Mouse (Mus musculus) MEL (cell line): ENCODE measurements around the gene Cdc25a. TPM values are rescaled to one million over a fixed set of nuclear protein-coding genes. Genes with fewer than 3 reads are reported as not detected.

Experiments used
- DNase-seq: peaks from one replicate; pipeline ENCODE4 v3.0.0; 2011; ENCODE audit warnings: low read depth, low spot score
- H3K27ac ChIP-seq: 2 replicates; pipeline ENCODE4 v1.5.1; 2012; ENCODE audit warnings: low read depth, mild to moderate bottlenecking, control low read depth, low read length, moderate library complexity; ENCODE audit not compliant: control insufficient read depth
- H3K27me3 ChIP-seq, 2 experiments: fragments of 150-350 bp in 1 of 2; sonication (generic) in 1 of 2; 2 replicates each; pipeline ENCODE4 v1.6.1; 2012; ENCODE audit warnings: low read length in 2 of 2, mild to moderate bottlenecking in 2 of 2, improper control_type of control experiment in 1 of 2, moderate library complexity in 1 of 2; ENCODE audit not compliant: insufficient read depth in 2 of 2, control insufficient read depth in 1 of 2
- H3K36me3 ChIP-seq, 2 experiments: 2 replicates each; pipeline ENCODE4 v1.6.1; 2012 to 2014; ENCODE audit warnings: low read length in 2 of 2, improper control_type of control experiment in 1 of 2, inconsistent platforms in 1 of 2, mild to moderate bottlenecking in 1 of 2; ENCODE audit not compliant: insufficient read depth in 2 of 2, control insufficient read depth in 1 of 2
- H3K4me1 ChIP-seq, 2 experiments: fragments of 150-350 bp in 1 of 2; sonication (generic) in 1 of 2; 2 replicates each; pipeline ENCODE4 v1.6.1; 2012; ENCODE audit warnings: low read length in 2 of 2, improper control_type of control experiment in 1 of 2, mild to moderate bottlenecking in 1 of 2; ENCODE audit not compliant: insufficient read depth in 2 of 2, control insufficient read depth in 1 of 2
- H3K4me3 ChIP-seq, 2 experiments: fragments of 150-350 bp in 1 of 2; sonication (generic) in 1 of 2; 2 replicates each; pipeline ENCODE4 v1.5.1; 2012; ENCODE audit warnings: low read depth in 2 of 2, low read length in 2 of 2, mild to moderate bottlenecking in 2 of 2, moderate library complexity in 2 of 2, control low read depth in 1 of 2, improper control_type of control experiment in 1 of 2; ENCODE audit not compliant: control insufficient read depth in 1 of 2, insufficient read depth in 1 of 2
- H3K79me2 ChIP-seq: 2 replicates; pipeline ENCODE4 v1.6.1; 2012; ENCODE audit warnings: mild to moderate bottlenecking, low read length, moderate library complexity; ENCODE audit not compliant: control insufficient read depth, poor library complexity, insufficient read depth
- H3K9ac ChIP-seq: 2 replicates; pipeline ENCODE4 v1.6.1; 2012; ENCODE audit warnings: low read depth, mild to moderate bottlenecking, control low read depth, low read length, moderate library complexity; ENCODE audit not compliant: control insufficient read depth, poor library complexity, severe bottlenecking
- H3K9me3 ChIP-seq: fragments of 150-350 bp; sonication (generic); replicated peaks from 2 replicates; pipeline ENCODE4 v1.6.1; 2012; ENCODE audit warnings: mild to moderate bottlenecking, low read length, improper control_type of control experiment, moderate library complexity; ENCODE audit not compliant: insufficient read depth
- CHD1 ChIP-seq: IDR thresholded peaks from 2 replicates; pipeline ENCODE4 v1.6.1; 2012; ENCODE audit warnings: low read depth, mild to moderate bottlenecking, inconsistent platforms, low read length, improper control_type of control experiment
- CTCF ChIP-seq, 3 experiments: IDR thresholded peaks in 2 of 3; conservative IDR thresholded peaks in 1 of 3; 2 replicates each; pipeline ENCODE4 v1.5.1; 2011 to 2012; ENCODE audit warnings: low read length in 3 of 3, low read depth in 2 of 3, mild to moderate bottlenecking in 2 of 3, improper control_type of control experiment in 1 of 3, inconsistent platforms in 1 of 3, mixed read lengths in 1 of 3, moderate library complexity in 1 of 3; ENCODE audit not compliant: control insufficient read depth in 1 of 3, insufficient read depth in 1 of 3, poor library complexity in 1 of 3, severe bottlenecking in 1 of 3
- E2F4 ChIP-seq: IDR thresholded peaks from 2 replicates; pipeline ENCODE4 v1.6.1; 2011; ENCODE audit warnings: low read depth, low read length, improper control_type of control experiment, borderline replicate concordance
- EP300 ChIP-seq, 2 experiments: IDR thresholded peaks; 2 replicates each; pipeline ENCODE4 v1.6.1; 2011; ENCODE audit warnings: improper control_type of control experiment in 2 of 2, low read length in 2 of 2, low read depth in 1 of 2, mild to moderate bottlenecking in 1 of 2
- ETS1 ChIP-seq: IDR thresholded peaks from 2 replicates; pipeline ENCODE4 v1.6.1; 2012; ENCODE audit warnings: low read depth, mild to moderate bottlenecking, inconsistent platforms, low read length, improper control_type of control experiment, moderate library complexity
- GABPA ChIP-seq: IDR thresholded peaks from 2 replicates; pipeline ENCODE4 v1.6.1; 2012; ENCODE audit warnings: low read depth, mild to moderate bottlenecking, inconsistent platforms, low read length, improper control_type of control experiment, moderate library complexity
- HCFC1 ChIP-seq: IDR thresholded peaks from 2 replicates; pipeline ENCODE4 v1.6.1; 2012; ENCODE audit warnings: low read depth, mild to moderate bottlenecking, inconsistent platforms, low read length, improper control_type of control experiment, moderate library complexity
- KAT2A ChIP-seq: conservative IDR thresholded peaks from 2 replicates; pipeline ENCODE4 v1.6.1; 2012; ENCODE audit warnings: low read depth, low read length, improper control_type of control experiment, inconsistent platforms
- MAZ ChIP-seq: IDR thresholded peaks from 2 replicates; pipeline ENCODE4 v1.6.1; 2012; ENCODE audit warnings: low read depth, mild to moderate bottlenecking, inconsistent platforms, low read length, improper control_type of control experiment
- MEF2A ChIP-seq: IDR thresholded peaks from 2 replicates; pipeline ENCODE4 v1.6.1; 2014; ENCODE audit warnings: low read depth, mild to moderate bottlenecking, inconsistent platforms, low read length, improper control_type of control experiment; ENCODE audit not compliant: poor library complexity, insufficient replicate concordance, severe bottlenecking; ENCODE audit errors: extremely low read depth
- MYB ChIP-seq: IDR thresholded peaks from 2 replicates; pipeline ENCODE4 v1.6.1; 2011; ENCODE audit warnings: mild to moderate bottlenecking, low read depth, low read length, improper control_type of control experiment
- NRF1 ChIP-seq: IDR thresholded peaks from 2 replicates; pipeline ENCODE4 v1.6.1; 2014; ENCODE audit warnings: low read depth, mild to moderate bottlenecking, inconsistent platforms, low read length, improper control_type of control experiment, moderate library complexity; ENCODE audit not compliant: poor library complexity, insufficient read depth, severe bottlenecking
- RAD21 ChIP-seq: IDR thresholded peaks from 2 replicates; pipeline ENCODE4 v1.6.1; 2011; ENCODE audit warnings: mild to moderate bottlenecking, low read depth, low read length, improper control_type of control experiment
- RCOR1 ChIP-seq: IDR thresholded peaks from 2 replicates; pipeline ENCODE4 v1.6.1; 2012; ENCODE audit warnings: low read depth, mild to moderate bottlenecking, inconsistent platforms, low read length, improper control_type of control experiment
- TCF12 ChIP-seq: IDR thresholded peaks from 2 replicates; pipeline ENCODE4 v1.6.1; 2014; ENCODE audit warnings: low read depth, mild to moderate bottlenecking, inconsistent platforms, low read length, improper control_type of control experiment, moderate library complexity
- UBTF ChIP-seq: IDR thresholded peaks from 2 replicates; pipeline ENCODE4 v1.6.1; 2012; ENCODE audit warnings: low read depth, mild to moderate bottlenecking, inconsistent platforms, low read length, improper control_type of control experiment, moderate library complexity, borderline replicate concordance; ENCODE audit not compliant: insufficient read depth
- USF1 ChIP-seq: IDR thresholded peaks from 2 replicates; pipeline ENCODE4 v1.6.1; 2014; ENCODE audit warnings: low read depth, mild to moderate bottlenecking, inconsistent platforms, low read length, improper control_type of control experiment, moderate library complexity
- USF2 ChIP-seq, 2 experiments: IDR thresholded peaks; 2 replicates each; pipeline ENCODE4 v1.6.1; 2011 to 2012; ENCODE audit warnings: improper control_type of control experiment in 2 of 2, low read length in 2 of 2, borderline replicate concordance in 1 of 2, inconsistent platforms in 1 of 2, low read depth in 1 of 2, mild to moderate bottlenecking in 1 of 2; ENCODE audit not compliant: insufficient read depth in 1 of 2
- ZNF384 ChIP-seq: IDR thresholded peaks from 2 replicates; pipeline ENCODE4 v1.6.1; 2012; ENCODE audit warnings: low read depth, mild to moderate bottlenecking, inconsistent platforms, low read length, improper control_type of control experiment
- polyA plus RNA-seq, 2 experiments: library from polyadenylated mRNA; stranded (reverse) in 1 of 2; unstranded in 1 of 2; fragments of >175 nt in 1 of 2; fragments of >200 nt in 1 of 2; gene quantifications; 2 replicates each; pipeline versions ENCODE4 v1.2.1 to v1.2.4; 2012; ENCODE audit warnings: low replicate concordance in 2 of 2, low read depth in 1 of 2; ENCODE audit not compliant: insufficient read length in 2 of 2, insufficient read depth in 1 of 2, missing spikeins in 1 of 2
- total RNA-seq: library from RNA; depleted of rRNA; stranded (reverse); fragments of 300-350 nt; gene quantifications from 2 replicates; pipeline ENCODE4 v1.2.3, GENCODE M21; 2012

Cdc25a gene
- total and polyA plus RNA-seq, 3 experiments = 67.2 to 79.4 (median 67.4) TPM

GRCm38 (mm10) chr9:109902246-109902645, 26.9 kb downstream of the Cdc25a start:
- no peak overlapping the region for H3K4me3 ChIP-seq
- DNase-seq = no peak
- H3K36me3 ChIP-seq = no peaks in the 10 kb centered on the region
- no peak overlapping the region for H3K27ac ChIP-seq
- H3K9ac ChIP-seq = no peak overlapping the region
- no peaks in the 10 kb centered on the region; a peak in 1 of 4 replicates for H3K4me1 ChIP-seq
- TF ChIP-seq CTCF (IDR thresholded peaks at IDR 0.05 in 2 of 3, conservative IDR thresholded peaks at IDR 0.05 in 1 of 3; ENCODE audit: control insufficient read depth in 1 of 3, insufficient read depth in 1 of 3, low read depth in 2 of 3, low read length in 3 of 3, poor library complexity in 1 of 3, severe bottlenecking in 1 of 3) = no peak
- TF ChIP-seq E2F4 = no peak
- TF ChIP-seq EP300 (IDR thresholded peaks at IDR 0.05; ENCODE audit: low read depth in 1 of 2, low read length in 2 of 2) = no peak
- TF ChIP-seq USF2 (IDR thresholded peaks at IDR 0.05; ENCODE audit: borderline replicate concordance in 1 of 2, insufficient read depth in 1 of 2, low read depth in 1 of 2, low read length in 2 of 2) = no peak
- TF ChIP-seq MEF2A = no peak
- TF ChIP-seq RCOR1 = no peak
- TF ChIP-seq CHD1 = no peak
- no peak for TF ChIP-seq GABPA
- no peak for TF ChIP-seq TCF12
- TF ChIP-seq ZNF384 = no peak
- TF ChIP-seq USF1 = no peak
- H3K27me3 ChIP-seq = no peaks in the 10 kb centered on the region
- H3K9me3 ChIP-seq = no peaks in the 10 kb centered on the region
- H3K79me2 ChIP-seq = no peaks in the 10 kb centered on the region

GRCm38 (mm10) chr9:109902740-109903139, 27.4 kb downstream of the Cdc25a start:
- TF ChIP-seq ETS1 (no peak), TCF12 (no peak), MAZ (no peak), RAD21 (no peak), MYB (no peak), NRF1 (no peak), UBTF (no peak), HCFC1 (no peak), KAT2A (no peak), GABPA (no peak)
- H3K4me1 ChIP-seq = peaks cover 0 to 5% of the 10 kb centered on the region in 2 experiments; a peak in 1 of 4 replicates
- H3K27ac ChIP-seq = no peak overlapping the region
- H3K27me3 ChIP-seq = no peaks in the 10 kb centered on the region
- H3K9me3 ChIP-seq = no peaks in the 10 kb centered on the region
- peaks cover 0 to 3% of the 10 kb centered on the region in 2 experiments; a peak in 1 of 4 replicates for H3K36me3 ChIP-seq
- DNase-seq = no peak
- H3K79me2 ChIP-seq = no peaks in the 10 kb centered on the region
- no peak overlapping the region for H3K9ac ChIP-seq
- no peak overlapping the region for H3K4me3 ChIP-seq
